Mouse (Mus musculus) monocyte, adult 5-6 weeks (primary cell): ENCODE results near the gene D6Wsu163e. TPM values are rescaled to one million over a fixed set of nuclear protein-coding genes. Genes with fewer than 3 reads are reported as not detected.

Experiments
- ATAC-seq: fragments of 153-309, 156-312 bp; replicated peaks from 2 replicates; pipeline ENCODE4 v1.8.0; 2017; ENCODE audit warnings: mild to moderate bottlenecking; ENCODE audit not compliant: low TSS enrichment, insufficient number of reproducible peaks, severe bottlenecking, poor library complexity, low FRiP score
- total RNA-seq: library from RNA; stranded (forward); fragments of 200-1000, 200-491, 200-594 nt; gene quantifications from 3 replicates; pipeline ENCODE4 v1.2.3, GENCODE M21; 2017

The D6Wsu163e gene
- total RNA-seq, 1 experiment from 2014 or later = 50.2 TPM

- no peak for ATAC-seq
Measured at GRCm38 (mm10) chr6:126995494-126995893, 55.7 kb downstream of the D6Wsu163e start.

DNA sequence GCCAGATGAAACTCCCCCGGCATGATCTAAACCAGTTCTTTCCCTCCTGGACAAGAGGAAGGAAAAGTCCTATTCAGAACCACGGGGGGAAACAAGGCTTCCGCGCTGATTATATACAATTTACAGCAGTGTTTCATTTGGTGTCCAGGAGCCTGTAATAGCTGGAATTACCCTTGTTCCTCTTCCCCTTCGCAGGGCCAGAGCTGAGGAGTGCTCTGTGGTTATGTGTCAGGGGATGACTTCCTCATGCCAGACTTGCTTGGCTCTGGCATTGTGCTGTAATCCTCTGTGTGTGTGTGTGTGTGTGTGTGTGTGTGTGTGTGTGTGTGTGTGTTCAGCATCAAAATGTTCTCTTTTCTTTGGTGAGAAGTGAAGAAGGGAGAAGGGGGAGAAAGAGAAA lies 56.6 kb downstream of the D6Wsu163e start:
- ATAC-seq = peak; percentile 68; the same call in 1 of the 2 replicates

- ATAC-seq = no peak
Measured at GRCm38 (mm10) chr6:127005646-127006045, 65.9 kb downstream of the D6Wsu163e start.

- ATAC-seq = no peak
Measured at GRCm38 (mm10) chr6:127006551-127006950, 66.8 kb downstream of the D6Wsu163e start.

DNA sequence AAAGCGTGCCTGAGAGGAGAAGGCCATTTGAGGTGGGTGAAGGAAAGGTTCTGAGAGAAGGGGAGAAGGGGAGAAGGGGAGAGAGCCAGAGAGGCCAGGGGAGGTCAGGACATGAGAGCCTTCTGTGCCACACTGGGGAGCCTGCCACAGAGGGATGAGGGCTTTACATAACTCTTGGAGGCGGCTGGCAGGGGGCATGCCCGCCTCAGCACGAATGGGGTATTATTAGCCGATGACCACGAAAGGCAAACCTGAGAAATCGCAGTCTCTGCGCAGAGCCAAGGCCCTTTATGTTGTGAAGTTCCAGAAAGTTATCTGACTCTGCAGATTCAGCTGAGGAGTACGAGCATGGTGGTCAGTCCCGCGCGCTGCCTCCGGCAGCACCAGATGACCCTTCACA lies 70.3 kb downstream of the D6Wsu163e start:
- no peak for ATAC-seq

- ATAC-seq = no peak
Measured at GRCm38 (mm10) chr6:127011947-127012535, 72.3 kb downstream of the D6Wsu163e start.

GRCm38 (mm10) chr6:127014906-127015770 lies 75.4 kb downstream of the D6Wsu163e start, which contains the start of gene Fgf6:
Gene Fgf6, plus strand, starts transcription at chr6:127015586.
- no peak for ATAC-seq

DNA sequence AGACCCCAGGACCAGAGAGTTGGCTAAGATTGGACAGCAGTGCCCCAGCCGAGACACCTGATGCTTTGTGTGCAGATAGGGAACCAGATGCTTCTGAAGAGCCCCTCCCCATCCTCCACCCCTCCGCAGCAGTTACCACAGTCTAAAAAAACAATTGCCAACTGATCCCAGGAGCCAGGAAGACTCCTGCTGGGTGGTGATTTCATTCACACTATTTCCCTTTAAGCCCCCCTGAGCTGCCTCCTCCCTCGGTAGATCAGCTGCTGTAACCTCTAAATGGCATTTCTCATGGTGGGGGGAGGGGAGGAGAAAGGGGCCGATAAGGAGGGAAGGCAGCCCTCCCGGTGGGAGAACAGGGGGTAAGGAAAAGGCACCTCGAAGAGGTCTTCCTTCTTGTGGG lies 79.5 kb downstream of the D6Wsu163e start:
- no peak for ATAC-seq

- ATAC-seq = no peak
Measured at GRCm38 (mm10) chr6:127020431-127020830, 80.7 kb downstream of the D6Wsu163e start.

- no peak for ATAC-seq
Measured at GRCm38 (mm10) chr6:127024836-127025235, 85.1 kb downstream of the D6Wsu163e start.

Other genes starting within 250 kb of the D6Wsu163e start
- not detected in 3 replicates for gene Kcna6, start 199.3 kb upstream of the D6Wsu163e start, total RNA-seq
- 61.6 to 69.8 TPM (median 68.9 TPM) in 3 replicates for gene Ndufa9, start 90.8 kb upstream of the D6Wsu163e start, total RNA-seq
- 0.29 TPM in 1 of 3 replicates, not detected in the others for gene Akap3, start 86.9 kb upstream of the D6Wsu163e start, total RNA-seq
- not detected in 3 replicates for gene Dyrk4, start 18.1 kb upstream of the D6Wsu163e start, total RNA-seq
- 1.9 to 2.0 TPM (median 1.9 TPM) in 3 replicates for gene Rad51ap1, start 375 bp upstream of the D6Wsu163e start, total RNA-seq
- gene Fgf6, start 75.6 kb downstream of the D6Wsu163e start, total RNA-seq = 0.75 TPM in 1 of 3 replicates, not detected in the others
- gene Fgf23, start 132.9 kb downstream of the D6Wsu163e start, total RNA-seq = not detected in 3 replicates
- 3.1 to 8.6 TPM (median 4.5 TPM) in 3 replicates for gene Tigar, start 169.6 kb downstream of the D6Wsu163e start, total RNA-seq
- gene Ccnd2, start 212.2 kb downstream of the D6Wsu163e start, total RNA-seq = 30.4 to 97.0 TPM (median 61.4 TPM) in 3 replicates